Mouse (Mus musculus) liver, adult (tissue): ENCODE results near the gene Hoxb1.

ENCODE experiments used
- GATA4 ChIP-seq: IDR thresholded peaks from 2 replicates; pipeline ENCODE4 v1.6.1; 2014; ENCODE audit warnings: mild to moderate bottlenecking, low read length; ENCODE audit not compliant: insufficient replicate concordance

The Hoxb1 gene

GRCm38 (mm10) chr11:96327122-96327521 lies 38.4 kb upstream of the Hoxb1 start:
- no peak for TF ChIP-seq GATA4

GRCm38 (mm10) chr11:96327750-96328149 lies 37.8 kb upstream of the Hoxb1 start:
- TF ChIP-seq GATA4 = no peak

GRCm38 (mm10) chr11:96328605-96329004 lies 36.9 kb upstream of the Hoxb1 start:
- TF ChIP-seq GATA4 = no peak

- no peak for TF ChIP-seq GATA4
These were observed 33.4 kb upstream of the Hoxb1 start for GRCm38 (mm10) chr11:96332105-96332504.

- TF ChIP-seq GATA4 = no peak
These were observed 32.9 kb upstream of the Hoxb1 start for GRCm38 (mm10) chr11:96332618-96333032.

GRCm38 (mm10) chr11:96333241-96334001 lies 32.1 kb upstream of the Hoxb1 start:
- no peak for TF ChIP-seq GATA4

- no peak for TF ChIP-seq GATA4
These were observed 31.6 kb upstream of the Hoxb1 start for GRCm38 (mm10) chr11:96334002-96334364.

GRCm38 (mm10) chr11:96334998-96335397 lies 30.6 kb upstream of the Hoxb1 start:
- no peak for TF ChIP-seq GATA4

- TF ChIP-seq GATA4 = no peak
These were observed 29.0 kb upstream of the Hoxb1 start for GRCm38 (mm10) chr11:96336597-96336996.

- TF ChIP-seq GATA4 = no peak
These were observed 28.5 kb upstream of the Hoxb1 start for GRCm38 (mm10) chr11:96337026-96337425.

GRCm38 (mm10) chr11:96338957-96339855 lies 26.3 kb upstream of the Hoxb1 start:
- TF ChIP-seq GATA4 = peak; percentile 81

GRCm38 (mm10) chr11:96340698-96341365 lies 24.7 kb upstream of the Hoxb1 start:
- TF ChIP-seq GATA4 = no peak

- TF ChIP-seq GATA4 = no peak
These were observed 23.6 kb upstream of the Hoxb1 start for GRCm38 (mm10) chr11:96341701-96342575.

- no peak for TF ChIP-seq GATA4
These were observed 23.0 kb upstream of the Hoxb1 start for GRCm38 (mm10) chr11:96342576-96342930.

- TF ChIP-seq GATA4 = no peak
These were observed 22.3 kb upstream of the Hoxb1 start for GRCm38 (mm10) chr11:96343206-96343745.
